Mouse (Mus musculus) intestine, embryonic 16.5 days (tissue): ENCODE measurements at regions not wholly inside any gene's neighbourhood (a gene's known extent, or its start where the extent isn't known, plus 50 kb on each side); places are given as distances from the start of the nearest gene placed in this dataset.
"Not testable (repeated sequence)": the region's sequence is repeated elsewhere in the genome, so short reads cannot be mapped to it uniquely, and the experiment has no call there.

Experiments used
- ATAC-seq: fragments of 200-750 bp; cut with Nextera tagmentation; 2 replicates; pipeline ENCODE4 v1.8.0; 2017; ENCODE audit warnings: moderate TSS enrichment, moderate library complexity
- H3K27ac ChIP-seq: fragments of 300-500 bp; sonication (generic); 2 replicates; pipeline ENCODE4 v1.5.1; 2014; ENCODE audit warnings: mild to moderate bottlenecking, low read length
- H3K27me3 ChIP-seq: fragments of 300-500 bp; sonication (generic); replicated peaks from 2 replicates; pipeline ENCODE4 v1.6.1; 2014; ENCODE audit warnings: low read length, control low read depth, mixed read lengths; ENCODE audit not compliant: control insufficient read depth, insufficient read depth
- H3K36me3 ChIP-seq: fragments of 300-500 bp; sonication (generic); 2 replicates; pipeline ENCODE4 v1.6.1; 2014; ENCODE audit warnings: low read length, control low read depth; ENCODE audit not compliant: control insufficient read depth, insufficient read depth
- H3K4me1 ChIP-seq: fragments of 300-500 bp; sonication (generic); 2 replicates; pipeline ENCODE4 v1.6.1; 2014; ENCODE audit warnings: low read length, control low read depth, mixed read lengths; ENCODE audit not compliant: control insufficient read depth, insufficient read depth
- H3K4me2 ChIP-seq: fragments of 300-500 bp; sonication (generic); 2 replicates; pipeline ENCODE4 v1.6.1; 2014; ENCODE audit warnings: low read depth, low read length, control low read depth
- H3K4me3 ChIP-seq: fragments of 300-500 bp; sonication (generic); 2 replicates; pipeline ENCODE4 v1.5.1; 2014; ENCODE audit warnings: mild to moderate bottlenecking, low read length
- H3K9ac ChIP-seq: fragments of 300-500 bp; sonication (generic); 2 replicates; pipeline ENCODE4 v1.6.1; 2014; ENCODE audit warnings: low read depth, low read length
- H3K9me3 ChIP-seq: fragments of 300-500 bp; sonication (generic); 2 replicates; pipeline ENCODE4 v1.6.1; 2016; ENCODE audit warnings: low read length, control low read depth; ENCODE audit not compliant: control insufficient read depth
- WGBS: fragments of 180-500 bp; shearing (Covaris S2); extraction: QIAGEN DNeasy Blood & Tissue Kit; methylation state at CpG from one replicate; pipeline ENCODE4 v1.1.7; 2014; 5-methylcytosine and 5-hydroxymethylcytosine counted together

DNA sequence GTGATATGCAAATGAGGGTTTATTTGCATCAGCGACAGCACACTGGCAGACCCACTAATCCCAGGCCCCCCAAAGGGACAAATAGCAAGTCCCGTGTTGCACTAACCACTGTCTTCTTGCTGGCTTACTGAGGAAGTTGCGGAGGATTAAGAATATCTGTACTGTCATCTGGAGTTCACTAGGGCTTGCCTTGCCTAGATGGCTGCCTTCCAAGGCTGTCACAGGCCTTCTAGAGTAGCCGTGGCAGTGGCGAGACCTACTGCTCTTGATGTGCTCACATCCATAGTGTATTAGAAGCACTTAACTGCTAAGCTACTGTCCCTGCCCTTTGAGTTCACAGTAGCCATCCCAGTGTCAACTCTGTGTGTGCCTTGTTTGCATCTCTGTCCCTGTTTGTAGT, 58.4 kb upstream of the Atxn1 start:
- ATAC-seq: no peak
- H3K27ac ChIP-seq: no peak overlapping the region

DNA sequence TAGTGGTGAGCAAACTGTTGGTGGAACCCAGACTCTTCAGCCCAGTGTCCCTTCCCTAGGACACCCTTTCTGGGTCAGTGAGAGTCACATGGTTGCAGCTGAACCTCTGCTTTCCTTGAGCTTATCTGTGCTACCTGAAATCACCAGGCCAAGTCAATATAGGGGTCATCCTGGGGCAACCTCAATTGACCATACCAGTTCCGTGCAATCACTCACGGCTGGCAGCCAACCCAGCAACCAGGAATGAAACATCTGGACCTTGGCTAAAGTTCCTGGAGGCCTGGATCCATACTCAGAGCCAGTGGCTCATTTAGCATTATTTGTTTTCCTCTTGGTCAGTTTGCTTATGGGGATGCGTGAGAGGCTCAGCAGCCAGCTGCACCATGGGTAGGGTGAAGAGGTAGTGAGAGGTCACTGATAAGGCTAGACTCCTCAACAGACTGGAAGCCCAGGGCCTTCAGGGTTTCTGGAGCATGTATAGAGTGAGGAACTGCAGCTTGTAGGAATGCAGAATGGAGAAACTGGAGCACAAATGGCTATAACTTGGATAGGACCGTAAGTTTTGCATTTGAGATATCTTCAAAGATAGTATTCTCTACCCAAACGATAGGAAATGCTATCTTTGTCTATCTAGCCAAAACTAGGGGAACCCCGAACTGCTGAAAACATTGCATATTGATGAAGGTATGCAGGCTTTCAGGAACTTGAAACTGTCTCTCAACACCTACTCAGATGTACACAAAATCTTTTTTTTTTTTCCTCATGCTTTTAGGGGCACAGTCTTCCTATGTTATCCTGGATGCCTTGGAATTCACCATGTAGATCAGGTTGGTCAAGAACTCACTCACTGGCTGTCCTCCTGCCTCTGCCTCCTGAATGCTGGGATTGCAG, 56.4 kb upstream of the Atxn1 start:
- no peaks in the 10 kb centered on the region for H3K9me3 ChIP-seq
- H3K27ac ChIP-seq: no peak overlapping the region
- no peaks in the 10 kb centered on the region for H3K36me3 ChIP-seq
- no peaks in the 10 kb centered on the region for H3K27me3 ChIP-seq
- no peak overlapping the region for H3K9ac ChIP-seq
- WGBS: 87% methylated on average over 6 of the region's 6 CpGs
- no peak overlapping the region for H3K4me2 ChIP-seq
- peaks cover 8% of the 10 kb centered on the region; the same call in 1 of the 2 replicates for H3K4me1 ChIP-seq
- no peak for ATAC-seq
- no peak overlapping the region for H3K4me3 ChIP-seq

More for the DNA sequence above, 58.4 kb upstream of the Atxn1 start:
- WGBS: 38% methylated on average over 5 of the region's 5 CpGs
- H3K27me3 ChIP-seq: no peaks in the 10 kb centered on the region
- H3K4me2 ChIP-seq: no peak overlapping the region
- no peaks in the 10 kb centered on the region for H3K36me3 ChIP-seq
- H3K4me3 ChIP-seq: no peak overlapping the region
- H3K9me3 ChIP-seq: no peaks in the 10 kb centered on the region
- H3K9ac ChIP-seq: no peak overlapping the region
- H3K4me1 ChIP-seq: peaks cover 8% of the 10 kb centered on the region; the same call in 1 of the 2 replicates

GRCm38 (mm10) chr13:46019431-46020166, 54.8 kb upstream of the Atxn1 start:
- Histone ChIP-seq H3K27me3 (no peaks in the 10 kb centered on the region), H3K4me1 (peaks cover 8% of the 10 kb centered on the region; the same call in 1 of the 2 replicates), H3K9ac (no peak overlapping the region), H3K4me3 (no peak overlapping the region), H3K9me3 (no peaks in the 10 kb centered on the region), H3K36me3 (no peaks in the 10 kb centered on the region), H3K4me2 (no peak overlapping the region), H3K27ac (no peak overlapping the region)
- ATAC-seq: peak; percentile 97
- WGBS: 27% methylated on average over 9 of the region's 9 CpGs

GRCm38 (mm10) chr13:46018903-46019430, 54.2 kb upstream of the Atxn1 start:
- H3K9ac ChIP-seq: no peak overlapping the region
- H3K4me3 ChIP-seq: no peak overlapping the region
- no peaks in the 10 kb centered on the region for H3K9me3 ChIP-seq
- H3K4me2 ChIP-seq: no peak overlapping the region
- H3K27me3 ChIP-seq: no peaks in the 10 kb centered on the region
- peak; percentile 52; the same call in 1 of the 2 replicates for ATAC-seq
- 41% methylated on average over 13 of the region's 13 CpGs for WGBS
- H3K27ac ChIP-seq: no peak overlapping the region
- H3K36me3 ChIP-seq: no peaks in the 10 kb centered on the region
- H3K4me1 ChIP-seq: peaks cover 8% of the 10 kb centered on the region; the same call in 1 of the 2 replicates

GRCm38 (mm10) chr13:46017742-46018141, 52.9 kb upstream of the Atxn1 start:
- no peak for ATAC-seq

GRCm38 (mm10) chr13:46017011-46017410, 52.2 kb upstream of the Atxn1 start:
- H3K4me3 ChIP-seq, H3K4me2 ChIP-seq, H3K4me1 ChIP-seq, H3K36me3 ChIP-seq, H3K9me3 ChIP-seq, ATAC-seq, H3K9ac ChIP-seq, H3K27me3 ChIP-seq, H3K27ac ChIP-seq: not testable (repeated sequence)
- 75% methylated on average over 2 of the region's 2 CpGs for WGBS

More at GRCm38 (mm10) chr13:46017742-46018141, 52.9 kb upstream of the Atxn1 start:
- Histone ChIP-seq H3K4me1 (peaks cover 8% of the 10 kb centered on the region; the same call in 1 of the 2 replicates), H3K27me3 (no peaks in the 10 kb centered on the region), H3K27ac (no peak overlapping the region), H3K4me3 (no peak overlapping the region), H3K36me3 (no peaks in the 10 kb centered on the region), H3K9ac (no peak overlapping the region), H3K4me2 (no peak overlapping the region), H3K9me3 (no peaks in the 10 kb centered on the region)
- WGBS: 94% methylated on average over 5 of the region's 5 CpGs

GRCm38 (mm10) chr13:46015231-46015630, 50.4 kb upstream of the Atxn1 start:
- H3K27ac ChIP-seq: no peak overlapping the region
- H3K27me3 ChIP-seq: 0 out of 2 replicates have a peak, but pooled peaks cover under 1% of the 10 kb centered on the region
- ATAC-seq: no peak
- WGBS: 89% methylated on average over 7 of the region's 7 CpGs
- H3K9ac ChIP-seq: no peak overlapping the region
- no peak overlapping the region for H3K4me3 ChIP-seq
- H3K36me3 ChIP-seq: no peaks in the 10 kb centered on the region
- no peaks in the 10 kb centered on the region for H3K9me3 ChIP-seq
- H3K4me2 ChIP-seq: no peak overlapping the region
- H3K4me1 ChIP-seq: peaks cover 8% of the 10 kb centered on the region; the same call in 1 of the 2 replicates

DNA sequence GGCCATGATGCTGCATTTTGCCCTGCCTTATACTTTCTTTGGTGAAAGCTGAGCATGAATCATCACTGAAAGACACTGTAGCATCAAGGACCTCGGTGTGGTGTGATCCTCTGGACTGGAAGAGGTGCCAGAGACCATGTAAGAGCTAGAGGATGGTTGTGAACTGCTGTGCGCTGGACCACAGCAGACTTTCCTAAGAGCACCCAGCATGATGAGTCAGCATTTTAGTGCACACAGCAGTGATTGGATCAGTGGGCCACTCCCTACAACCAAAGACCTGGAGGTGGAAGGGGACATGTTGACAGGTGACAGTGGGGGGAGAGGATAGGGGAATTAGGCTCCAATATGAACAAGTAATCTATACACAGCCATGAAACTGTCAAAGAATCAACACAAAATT, 49.8 kb upstream of the Atxn1 start:
- H3K4me1 ChIP-seq: peaks cover 6% of the 10 kb centered on the region; the same call in 1 of the 2 replicates
- no peak overlapping the region for H3K4me3 ChIP-seq
- no peak overlapping the region for H3K9ac ChIP-seq
- WGBS: 79% methylated on average over 2 of the region's 2 CpGs
- no peak for ATAC-seq
- H3K27ac ChIP-seq: no peak overlapping the region
- H3K27me3 ChIP-seq: peaks cover 3% of the 10 kb centered on the region; the same call in 1 of the 2 replicates
- H3K36me3 ChIP-seq: no peaks in the 10 kb centered on the region
- H3K4me2 ChIP-seq: no peak overlapping the region
- H3K9me3 ChIP-seq: no peaks in the 10 kb centered on the region
